Mouse (Mus musculus) limb, embryonic 10.5 days (tissue): ENCODE measurements around the gene Sdr9c7. TPM values are rescaled to one million over a fixed set of nuclear protein-coding genes. Genes with fewer than 3 reads are reported as not detected.

Experiments
- DNase-seq: peaks from one replicate; pipeline ENCODE4 v3.0.0-alpha.2; 2017; ENCODE audit warnings: low spot score
- H3K27ac ChIP-seq: fragments of 300-500 bp; sonication (generic); 2 replicates; pipeline ENCODE4 v1.5.1; 2016; ENCODE audit warnings: mild to moderate bottlenecking
- H3K27me3 ChIP-seq: fragments of 300-500 bp; sonication (generic); 2 replicates; pipeline ENCODE4 v1.6.1; 2016; ENCODE audit warnings: low read depth, mild to moderate bottlenecking; ENCODE audit not compliant: poor library complexity, severe bottlenecking
- H3K36me3 ChIP-seq: fragments of 300-500 bp; sonication (generic); 2 replicates; pipeline ENCODE4 v1.6.1; 2016; ENCODE audit warnings: mild to moderate bottlenecking, moderate library complexity
- H3K4me1 ChIP-seq: fragments of 300-500 bp; sonication (generic); 2 replicates; pipeline ENCODE4 v1.6.1; 2016
- H3K4me3 ChIP-seq: fragments of 300-500 bp; sonication (generic); 2 replicates; pipeline ENCODE4 v1.5.1; 2016; ENCODE audit warnings: mild to moderate bottlenecking, moderate library complexity
- H3K9me3 ChIP-seq: fragments of 300-500 bp; sonication (generic); replicated peaks from 2 replicates; pipeline ENCODE4 v1.6.1; 2016; ENCODE audit warnings: mild to moderate bottlenecking
- WGBS: fragments of 180-500 bp; shearing (Covaris S2); methylation state at CpG from one replicate; pipeline ENCODE4 v1.1.7; 2016; 5-methylcytosine and 5-hydroxymethylcytosine counted together
- polyA plus RNA-seq: library from polyadenylated mRNA; unstranded; fragments of >200 nt; fragmentation: Nextera tagmentation; extraction: Ambion mirVana; gene quantifications from 2 replicates; pipeline ENCODE4 v1.2.1, GENCODE M21; 2016

Gene Sdr9c7
- polyA plus RNA-seq, 1 experiment from 2014 or later, result not detected

DNA sequence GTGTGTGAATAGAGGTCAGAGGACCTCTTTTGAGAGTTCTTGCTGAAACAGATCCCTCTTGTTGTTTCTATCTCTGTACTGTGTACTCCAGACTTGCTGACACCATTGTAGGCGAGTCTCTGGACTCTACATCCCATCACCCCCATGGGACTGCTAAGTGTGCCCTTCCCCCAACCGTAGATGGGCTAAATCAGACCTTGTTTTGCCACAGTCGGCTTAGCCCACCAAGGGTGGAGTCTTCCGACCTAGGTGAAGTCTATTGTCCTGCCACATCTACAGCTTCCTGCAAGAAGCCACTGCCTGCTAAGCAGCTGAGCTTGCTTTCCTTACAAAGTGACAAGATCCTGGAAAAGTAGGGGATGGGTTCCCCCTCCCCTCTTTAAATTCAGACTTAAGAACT is 53.5 kb downstream of the Sdr9c7 start:
- no peaks in the 10 kb centered on the region for H3K36me3 ChIP-seq
- 83% methylated on average over 4 of the region's 4 CpGs for whole genome bisulfite sequencing

DNA sequence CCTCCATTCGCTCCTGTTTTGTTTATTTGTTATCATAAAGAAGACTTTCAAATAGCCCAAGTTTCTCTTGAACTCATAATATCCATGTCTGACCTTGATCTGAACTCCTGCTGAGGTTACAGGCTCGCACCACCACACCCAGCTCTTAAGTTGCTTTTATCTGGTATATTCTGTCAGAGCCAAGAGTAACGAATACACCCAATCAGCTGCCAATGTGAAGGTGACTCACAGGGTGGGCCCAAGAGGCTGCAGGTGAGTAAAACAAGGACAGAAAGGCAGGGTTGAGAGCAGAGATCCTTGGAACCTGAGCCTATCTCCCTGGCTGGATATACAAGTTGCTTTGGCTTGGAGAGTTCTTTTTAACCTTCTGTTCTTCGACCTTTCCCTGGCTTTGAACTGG is 56.7 kb downstream of the Sdr9c7 start:
- Histone ChIP-seq H3K4me3 (no peak overlapping the region), H3K27me3 (no peaks in the 10 kb centered on the region), H3K4me1 (peaks cover 6% of the 10 kb centered on the region; the same call in 1 of the 2 replicates), H3K9me3 (no peaks in the 10 kb centered on the region), H3K36me3 (no peaks in the 10 kb centered on the region), H3K27ac (no peak overlapping the region)
- 81% methylated on average over 4 of the region's 4 CpGs for WGBS
- DNase-seq, result no peak

More for the DNA sequence above, 53.5 kb downstream of the Sdr9c7 start:
- Histone ChIP-seq H3K4me3 (no peak overlapping the region), H3K27me3 (no peaks in the 10 kb centered on the region), H3K4me1 (peaks cover 6% of the 10 kb centered on the region; the same call in 1 of the 2 replicates), H3K27ac (no peak overlapping the region), H3K9me3 (no peaks in the 10 kb centered on the region)
- DNase-seq, result no peak

DNA sequence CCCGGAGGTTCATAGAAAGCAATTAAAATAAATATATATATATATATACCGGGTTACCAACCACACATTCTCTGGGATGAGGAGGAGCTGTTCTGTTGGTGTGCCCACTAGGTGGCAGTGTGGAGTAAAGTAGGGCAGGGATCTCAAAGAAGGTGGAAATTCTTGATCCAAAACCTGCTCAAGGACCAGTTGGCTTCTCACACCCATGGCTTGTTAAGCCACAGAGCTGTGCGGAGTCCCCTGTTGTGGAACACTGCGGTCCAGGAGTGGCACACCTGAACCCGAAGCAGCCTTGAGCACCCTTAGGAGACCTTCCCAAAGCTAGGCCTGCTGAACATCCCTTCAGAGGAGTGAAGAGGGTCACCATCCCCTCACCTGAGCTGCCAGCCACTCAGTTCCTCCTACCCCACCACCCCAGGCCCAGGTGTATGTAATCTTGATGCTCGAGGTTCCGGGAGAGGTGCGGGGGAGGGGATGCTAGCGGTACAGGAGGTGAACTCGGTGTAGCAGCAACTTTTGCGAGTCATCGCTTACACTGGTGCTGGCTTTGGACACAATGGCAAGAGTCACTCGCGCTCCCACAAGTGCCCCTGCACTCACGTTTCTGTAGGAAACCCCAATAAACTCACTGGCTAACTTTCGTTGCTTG is 58.0 kb downstream of the Sdr9c7 start:
- 61% methylated on average over 16 of the region's 16 CpGs for WGBS
- no peak overlapping the region for H3K27ac ChIP-seq
- H3K27me3 ChIP-seq, result no peaks in the 10 kb centered on the region
- H3K36me3 ChIP-seq, result no peaks in the 10 kb centered on the region
- DNase-seq, result peak; percentile 85
- H3K9me3 ChIP-seq, result no peaks in the 10 kb centered on the region
- no peak overlapping the region for H3K4me3 ChIP-seq
- 0 out of 2 replicates have a peak, but pooled peaks cover 3% of the 10 kb centered on the region for H3K4me1 ChIP-seq

DNA sequence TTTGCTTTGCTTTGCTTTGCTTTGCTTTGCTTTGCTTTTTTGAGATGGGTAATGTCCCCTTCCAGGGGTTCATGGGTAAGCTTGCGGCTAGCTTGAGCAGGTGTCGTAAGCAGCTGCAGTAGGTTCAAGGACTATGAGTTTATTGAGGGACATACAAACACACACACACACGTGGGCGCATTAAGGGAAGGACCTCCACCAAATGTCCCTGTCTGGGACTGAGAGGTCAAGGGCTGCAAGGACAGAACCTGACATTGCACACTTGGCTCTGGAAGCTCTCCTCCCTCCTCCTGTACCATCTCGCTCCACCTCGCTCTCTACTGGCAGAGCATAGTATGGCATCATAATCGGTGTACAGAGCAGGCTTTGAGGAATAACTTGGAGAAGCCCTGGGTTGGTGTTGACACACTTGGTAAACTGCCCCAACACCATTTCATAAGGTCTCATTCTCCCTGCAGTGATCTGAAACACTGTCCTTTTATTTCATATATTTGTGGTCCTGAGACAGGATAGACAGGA is 60.9 kb downstream of the Sdr9c7 start:
- Histone ChIP-seq H3K4me1 (0 out of 2 replicates have a peak, but pooled peaks cover 3% of the 10 kb centered on the region), H3K27me3 (no peaks in the 10 kb centered on the region)
- 93% methylated on average over 7 of the region's 7 CpGs for WGBS

More for the DNA sequence above, 60.9 kb downstream of the Sdr9c7 start:
- H3K27ac ChIP-seq, result no peak overlapping the region
- no peaks in the 10 kb centered on the region for H3K9me3 ChIP-seq
- H3K4me3 ChIP-seq, result no peak overlapping the region
- no peaks in the 10 kb centered on the region for H3K36me3 ChIP-seq
- no peak for DNase-seq

Other genes with a start within 250 kb of the Sdr9c7 start
- 11.9 and 12.3 TPM in 2 replicates for gene Nemp1, start 231.6 kb upstream of the Sdr9c7 start, polyA plus RNA-seq
- gene Nab2, start 229.9 kb upstream of the Sdr9c7 start, polyA plus RNA-seq, result 13.1 and 17.4 TPM in 2 replicates
- gene Myo1a, start 193.3 kb upstream of the Sdr9c7 start, polyA plus RNA-seq, result 0.49 and 0.78 TPM in 2 replicates
- gene Tac2, start 174.0 kb upstream of the Sdr9c7 start, polyA plus RNA-seq, result 2.1 and 2.8 TPM in 2 replicates
- 5.1 and 5.5 TPM in 2 replicates for gene Zbtb39, start 159.0 kb upstream of the Sdr9c7 start, polyA plus RNA-seq
- 0.50 and 0.51 TPM in 2 replicates for gene Gpr182, start 146.8 kb upstream of the Sdr9c7 start, polyA plus RNA-seq
- not detected in 2 replicates for gene Rdh1, start 138.8 kb upstream of the Sdr9c7 start, polyA plus RNA-seq
- gene Rdh16f1, start 138.7 kb upstream of the Sdr9c7 start, polyA plus RNA-seq, result not detected in 2 replicates
- 0.06 and 0.13 TPM in 2 replicates for gene Rdh9, start 122.1 kb upstream of the Sdr9c7 start, polyA plus RNA-seq
- not detected in 2 replicates for gene Rdh16, start 97.4 kb upstream of the Sdr9c7 start, polyA plus RNA-seq
- not detected in 2 replicates for gene Rdh19, start 48.6 kb upstream of the Sdr9c7 start, polyA plus RNA-seq
- not detected in 2 replicates for gene Rdh16f2, start 32.0 kb upstream of the Sdr9c7 start, polyA plus RNA-seq
- gene Rdh7, start 9.7 kb upstream of the Sdr9c7 start, polyA plus RNA-seq, result not detected in 2 replicates
- gene Hsd17b6, start 109.1 kb downstream of the Sdr9c7 start, polyA plus RNA-seq, result not detected in 2 replicates
- gene Prim1, start 116.7 kb downstream of the Sdr9c7 start, polyA plus RNA-seq, result 99.0 and 109 TPM in 2 replicates
- 898 and 1,037 TPM in 2 replicates for gene Naca, start 137.1 kb downstream of the Sdr9c7 start, polyA plus RNA-seq
- 668 and 708 TPM in 2 replicates for gene Ptges3, start 160.4 kb downstream of the Sdr9c7 start, polyA plus RNA-seq
- 2,336 and 2,543 TPM in 2 replicates for gene Atp5b, start 184.8 kb downstream of the Sdr9c7 start, polyA plus RNA-seq
- 12.3 and 14.4 TPM in 2 replicates for gene Baz2a, start 193.1 kb downstream of the Sdr9c7 start, polyA plus RNA-seq